Mouse (Mus musculus): Measurements from ENCODE around the gene Trim44. TPM values are rescaled to one million over a fixed set of nuclear protein-coding genes. Genes with fewer than 3 reads are reported as not detected.

Trim44 gene
- total RNA-seq, 2 experiments from 2014 or later, result 24.7 to 28.2 TPM

DNA sequence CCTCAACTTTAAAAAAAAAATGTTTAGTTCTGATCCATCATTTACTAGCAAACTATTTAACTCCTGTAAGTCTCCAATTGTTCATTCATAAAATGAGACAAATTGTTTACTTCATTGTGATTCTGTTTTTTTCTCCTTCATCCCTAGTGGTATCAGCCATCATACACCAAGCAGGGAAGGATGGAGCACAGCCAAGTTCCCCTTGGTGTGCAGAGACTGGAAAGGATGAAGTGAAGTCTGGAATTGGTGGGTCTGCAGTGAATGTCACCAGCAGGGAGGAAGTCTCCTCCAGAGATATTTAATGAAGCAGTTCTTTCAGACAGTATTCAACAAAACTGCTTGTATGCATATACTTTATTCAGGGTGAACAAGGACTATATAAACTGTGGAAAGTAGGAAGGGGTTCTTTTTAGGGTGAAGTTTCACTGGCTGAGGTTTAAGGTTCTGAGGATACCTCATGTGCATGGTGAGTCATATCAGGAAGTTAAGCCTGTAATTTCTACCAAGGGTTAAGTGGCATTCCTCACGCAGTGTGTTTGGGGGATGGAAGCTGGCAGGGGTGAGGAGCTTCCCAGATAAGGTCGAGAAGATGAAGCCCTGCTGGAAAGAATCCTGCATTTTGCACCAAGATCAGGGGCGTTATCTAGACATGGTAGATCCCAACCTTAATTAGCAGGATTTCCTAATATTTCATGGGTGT is 34.1 kb downstream of the Trim44 start:
- intact Hi-C loops (cut with DNase I), result no loop called here
- DNase-seq (ENCODE audit: low spot score), result no peak

DNA sequence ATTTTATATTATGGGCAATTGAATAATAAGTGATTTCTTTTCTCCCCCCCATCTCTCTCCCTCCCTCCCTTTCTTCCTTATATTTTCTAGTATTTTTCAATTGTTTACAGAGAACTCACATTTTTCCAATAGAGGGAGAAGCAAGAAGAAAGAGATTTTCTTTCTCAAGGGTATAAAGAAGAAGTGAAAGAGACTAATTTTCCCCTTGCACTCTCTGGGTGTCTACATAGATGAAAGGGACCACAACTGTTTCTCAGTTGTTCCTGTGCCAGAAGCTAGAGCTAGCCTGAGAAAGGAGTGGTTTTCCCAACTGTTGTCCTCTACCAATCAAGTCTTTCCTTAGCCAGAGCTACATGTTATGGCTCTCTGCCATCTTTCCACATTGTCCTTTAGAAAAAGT is 34.9 kb downstream of the Trim44 start:
- no peak for DNase-seq (ENCODE audit: low spot score)
- intact Hi-C loops (cut with DNase I), result no loop called here

DNA sequence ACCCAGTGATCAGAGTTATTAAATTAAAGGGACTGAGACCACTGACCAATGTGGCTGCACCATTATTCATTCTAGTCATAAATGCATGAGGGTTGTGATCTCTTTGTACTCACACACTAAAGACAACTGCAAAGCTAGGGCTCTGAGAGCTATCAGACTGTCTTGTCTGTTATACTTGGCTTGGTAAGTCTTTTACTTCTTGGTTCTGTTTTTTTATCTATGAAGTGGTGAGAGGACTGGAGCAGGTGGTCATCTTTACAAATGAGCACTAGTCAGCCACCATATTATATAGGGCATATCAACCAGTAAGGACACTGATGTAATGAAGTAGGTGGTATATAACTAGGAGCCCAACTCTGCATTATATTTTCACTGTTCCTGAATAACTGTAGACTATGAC is 36.3 kb downstream of the Trim44 start:
- no peak for DNase-seq (ENCODE audit: low spot score)
- intact Hi-C loops (cut with DNase I), result no loop called here

DNA sequence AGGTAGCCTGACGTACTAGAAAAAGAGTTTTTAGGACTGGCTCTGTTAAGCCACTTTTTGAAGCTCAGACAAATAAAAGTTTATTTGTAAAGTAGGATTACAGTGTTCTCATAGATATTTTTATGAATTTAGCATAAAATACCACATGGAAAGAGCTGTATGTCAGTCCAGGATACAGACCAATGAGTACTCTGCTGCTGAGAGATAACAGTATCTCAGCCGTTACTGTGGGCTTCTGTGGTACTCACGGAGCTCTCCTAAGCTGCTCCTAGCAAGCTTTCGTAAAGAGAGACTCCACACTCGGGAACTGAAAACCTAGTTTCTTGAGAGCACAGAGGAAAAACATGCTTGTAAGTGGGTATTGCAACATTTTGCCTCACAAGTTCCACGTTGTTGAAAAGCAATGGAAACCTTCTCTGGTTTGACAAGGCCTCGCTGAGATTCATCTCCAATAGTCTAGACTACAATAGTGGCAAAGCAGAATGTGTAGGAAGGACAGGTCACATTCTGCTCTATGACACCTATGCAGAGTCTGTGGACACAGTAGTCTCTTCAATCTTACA is 41.6 kb downstream of the Trim44 start:
- no peak for DNase-seq (ENCODE audit: low spot score)
- intact Hi-C loops (cut with DNase I), result loop anchor here (1.0 kb wide), 1 partner anchor 16 kb away; no protein-coding TSS in a partner anchor

DNA sequence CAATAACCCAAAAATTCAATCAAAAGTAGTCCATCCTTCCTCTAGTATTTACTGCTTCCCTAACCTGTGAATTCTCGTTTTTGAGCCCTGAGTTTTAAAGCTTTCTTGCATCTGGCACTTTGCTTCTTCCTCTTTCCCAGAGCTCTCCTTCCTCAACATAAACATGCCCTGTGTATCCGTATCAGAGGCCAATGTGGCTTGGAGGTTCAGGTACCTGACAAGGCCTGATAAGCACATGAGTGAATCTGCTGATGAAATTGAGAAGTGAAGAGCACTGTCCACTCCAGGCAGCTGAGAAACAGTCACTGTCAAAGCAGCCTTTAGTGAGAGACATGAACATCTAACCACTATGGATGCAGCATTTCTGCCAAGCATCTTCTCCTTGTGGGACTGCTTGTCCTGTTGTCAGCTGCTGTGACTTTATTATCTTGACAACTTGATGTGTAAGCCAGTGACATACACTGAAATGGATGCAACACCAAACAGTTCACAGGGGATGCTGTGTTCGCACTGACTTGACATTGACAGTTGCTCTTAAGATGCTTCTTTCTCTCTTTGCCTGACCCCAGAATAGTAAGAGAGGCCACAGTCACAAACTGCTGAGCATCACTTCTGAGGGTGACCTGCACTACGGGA is 42.9 kb downstream of the Trim44 start:
- DNase-seq (ENCODE audit: low spot score), result no peak
- intact Hi-C loops (cut with DNase I), result no loop called here

DNA sequence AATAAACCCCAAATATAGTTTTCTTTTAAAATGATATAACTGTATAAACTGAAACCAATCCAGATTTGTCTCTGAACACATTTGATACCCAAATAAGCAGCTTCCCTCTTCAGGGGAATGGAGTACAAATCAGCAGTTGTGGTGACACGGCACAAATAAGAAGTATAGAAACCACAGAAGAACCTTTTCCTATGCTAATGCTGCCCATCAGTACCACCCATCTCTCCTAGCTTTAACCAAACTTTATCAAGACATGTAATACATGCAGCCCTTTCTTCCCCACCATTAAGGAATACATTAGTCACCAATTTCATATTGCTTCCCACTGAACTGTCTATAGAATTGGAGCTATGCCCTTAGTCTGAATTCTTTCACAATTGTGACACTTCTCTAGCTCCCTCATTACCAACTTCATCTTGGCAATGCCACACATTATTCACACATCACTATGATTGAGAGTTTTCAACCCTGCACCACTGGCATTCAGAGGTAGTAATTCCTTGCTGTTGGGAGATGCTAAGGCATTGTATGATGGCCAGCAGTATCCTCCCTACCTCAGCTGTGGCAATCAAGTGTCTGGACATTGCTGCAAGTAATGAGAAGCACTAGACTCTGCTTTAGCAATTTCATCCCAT is 44.6 kb downstream of the Trim44 start:
- intact Hi-C loops (cut with DNase I), result no loop called here
- DNase-seq (ENCODE audit: low spot score), result no peak

DNA sequence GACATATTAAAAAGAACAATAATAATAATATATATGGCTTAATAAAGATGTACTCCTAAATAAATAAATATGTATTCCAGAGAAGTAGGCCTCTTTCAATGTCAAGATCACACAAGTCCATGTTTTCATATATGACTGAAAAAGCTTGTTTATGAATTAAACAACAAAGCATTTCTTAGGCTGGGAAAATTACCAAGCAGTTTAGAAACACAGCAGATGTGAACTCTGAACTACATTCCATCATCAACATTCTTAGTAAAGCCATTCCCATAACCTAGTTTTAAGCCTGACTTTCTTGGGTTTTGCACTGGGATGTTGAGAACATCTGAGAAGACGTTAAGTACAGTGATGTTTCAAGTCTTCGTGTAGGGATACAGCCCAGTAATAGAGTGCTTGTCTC is 45.4 kb downstream of the Trim44 start:
- intact Hi-C loops (cut with DNase I), result no loop called here
- no peak for DNase-seq (ENCODE audit: low spot score)

DNA sequence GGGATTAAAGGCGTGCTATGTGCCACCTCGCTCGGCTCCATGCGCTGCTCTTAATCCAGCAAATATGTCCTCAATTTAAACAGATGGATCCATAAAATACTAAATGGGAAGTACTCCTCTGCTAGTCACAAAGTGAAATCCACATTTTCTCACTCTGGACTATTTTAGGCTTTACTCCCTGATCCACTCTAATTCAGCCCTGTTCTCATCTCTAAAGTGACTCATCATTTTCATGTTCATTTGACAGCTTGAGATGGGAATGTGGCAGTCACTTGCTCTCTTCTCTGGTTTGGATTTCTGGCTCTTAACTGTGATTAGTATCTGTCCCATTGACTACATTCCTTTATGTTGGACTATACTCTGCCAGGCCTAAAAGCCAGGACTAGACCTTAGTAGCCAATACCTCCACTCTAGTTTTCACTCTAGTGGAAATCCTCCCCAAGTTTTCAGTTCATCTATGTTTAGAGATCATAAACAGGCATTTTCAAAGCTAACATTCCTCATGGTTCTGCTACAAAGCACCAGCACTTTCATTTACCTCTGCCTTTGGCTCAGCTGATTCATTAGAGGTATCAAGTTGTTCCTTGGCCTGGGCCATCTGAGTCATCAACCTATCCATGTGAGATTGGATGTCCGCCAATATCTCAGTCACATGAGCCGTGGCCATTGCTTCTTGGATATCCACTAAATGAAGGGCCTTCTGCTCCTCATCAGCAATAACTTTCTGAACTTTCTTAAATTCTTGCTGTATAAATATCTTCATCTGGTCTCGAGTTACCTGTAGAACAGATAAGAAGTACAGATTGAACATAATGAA is 50.5 kb downstream of the Trim44 start:
- DNase-seq (ENCODE audit: low spot score), result no peak
- intact Hi-C loops (cut with DNase I), result no loop called here

DNA sequence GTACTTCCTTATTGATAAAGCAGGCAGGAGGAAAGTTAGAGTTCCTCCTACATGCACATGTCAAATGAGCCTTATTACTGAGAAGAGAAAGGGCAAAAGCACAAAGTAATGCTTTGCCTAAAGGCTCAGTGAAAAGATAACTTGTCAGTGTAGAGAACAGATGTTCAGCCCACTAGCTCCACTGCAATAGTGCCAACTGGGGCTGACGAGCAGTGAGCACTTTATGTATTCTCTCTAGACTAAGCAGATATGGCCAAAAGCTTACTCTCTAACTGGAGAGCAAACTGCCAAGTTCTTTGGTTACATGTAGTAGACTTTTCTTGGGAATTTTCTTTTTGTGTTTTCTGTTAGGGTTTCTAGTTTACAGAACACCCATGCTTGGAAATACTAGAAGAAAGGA is 53.6 kb downstream of the Trim44 start:
- intact Hi-C loops (cut with DNase I), result no loop called here
- DNase-seq (ENCODE audit: low spot score), result no peak

DNA sequence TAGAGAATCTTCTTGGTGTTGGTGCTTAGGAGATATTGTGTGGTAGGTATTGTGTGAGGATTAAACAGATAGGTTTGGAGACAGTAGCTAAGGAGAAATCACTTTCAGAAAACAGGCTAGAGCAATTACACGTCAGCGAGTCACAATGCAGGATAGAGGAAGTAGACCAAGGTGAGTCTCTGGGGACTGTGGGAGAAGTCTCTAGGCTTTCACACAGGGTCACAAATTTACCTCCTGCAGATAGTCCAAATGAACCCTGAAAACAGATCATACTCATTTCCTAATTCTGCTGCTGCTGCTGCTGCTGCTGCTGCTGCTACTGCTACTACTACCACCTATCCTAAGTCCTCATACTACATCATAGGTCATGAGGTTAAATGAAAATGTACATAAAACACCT is 66.2 kb downstream of the Trim44 start:
- intact Hi-C loops (cut with DNase I), result no loop called here
- no peak for DNase-seq (ENCODE audit: low spot score)

DNA sequence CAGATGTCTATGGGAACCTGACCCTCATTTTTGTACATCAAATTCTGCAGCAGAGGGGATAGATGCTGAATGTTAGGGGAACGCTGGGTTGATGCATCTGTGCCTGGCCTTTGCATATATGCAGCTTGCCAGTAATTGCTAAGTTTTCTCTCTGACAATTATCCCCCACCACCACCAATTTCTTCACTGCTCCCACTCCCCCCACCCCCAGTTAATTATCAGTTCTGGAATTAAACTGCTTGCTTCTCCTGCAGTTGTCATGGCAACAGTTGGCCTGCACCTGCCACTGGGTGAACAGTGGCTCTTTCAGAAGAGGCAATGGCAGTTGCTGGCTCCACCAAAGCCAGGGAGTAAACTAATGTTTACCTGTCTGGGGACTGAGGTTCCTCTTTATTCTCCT is 70.8 kb downstream of the Trim44 start:
- DNase-seq (ENCODE audit: low spot score), result no peak

DNA sequence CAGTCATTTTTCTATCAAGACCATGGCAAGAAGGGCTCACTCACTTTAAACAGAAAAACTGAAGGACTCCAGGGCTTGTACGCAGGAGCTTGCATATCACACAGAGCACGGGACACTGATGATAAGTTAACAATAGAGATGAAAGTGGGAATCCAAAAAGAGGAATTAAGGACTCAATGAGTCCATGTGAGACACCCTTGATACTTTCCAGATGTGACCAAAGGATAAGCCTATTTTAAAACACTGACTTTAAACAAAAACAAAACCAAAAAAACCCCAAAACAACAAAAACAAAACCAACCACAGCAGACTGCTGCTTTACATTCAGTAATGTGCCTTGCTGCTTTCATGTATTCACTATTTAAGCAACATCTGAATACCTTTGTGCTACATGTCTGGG is 75.7 kb downstream of the Trim44 start:
- intact Hi-C loops (cut with DNase I), result no loop called here
- DNase-seq (ENCODE audit: low spot score), result no peak

More for the DNA sequence above, 70.8 kb downstream of the Trim44 start:
- intact Hi-C loops (cut with DNase I), result no loop called here

DNA sequence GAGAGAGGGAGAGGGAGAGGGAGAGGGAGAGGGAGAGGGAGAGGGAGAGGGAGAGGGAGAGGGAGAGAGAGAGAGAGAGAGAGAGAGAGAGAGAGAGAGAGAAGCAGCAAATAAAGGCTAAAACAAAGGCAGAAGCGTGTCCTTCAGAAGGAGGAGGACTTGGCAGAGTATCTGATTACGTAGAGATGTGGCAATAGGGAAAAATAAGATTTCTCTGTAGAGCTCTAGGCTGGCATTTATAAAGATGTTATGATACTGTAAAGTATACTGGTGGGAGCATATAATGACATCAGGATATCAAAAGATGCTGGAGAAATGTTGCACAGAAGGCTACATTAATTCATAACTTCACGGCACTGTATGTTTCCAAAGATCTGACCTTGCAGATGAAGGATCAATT is 76.5 kb downstream of the Trim44 start:
- DNase-seq (ENCODE audit: low spot score), result no peak
- intact Hi-C loops (cut with DNase I), result no loop called here

DNA sequence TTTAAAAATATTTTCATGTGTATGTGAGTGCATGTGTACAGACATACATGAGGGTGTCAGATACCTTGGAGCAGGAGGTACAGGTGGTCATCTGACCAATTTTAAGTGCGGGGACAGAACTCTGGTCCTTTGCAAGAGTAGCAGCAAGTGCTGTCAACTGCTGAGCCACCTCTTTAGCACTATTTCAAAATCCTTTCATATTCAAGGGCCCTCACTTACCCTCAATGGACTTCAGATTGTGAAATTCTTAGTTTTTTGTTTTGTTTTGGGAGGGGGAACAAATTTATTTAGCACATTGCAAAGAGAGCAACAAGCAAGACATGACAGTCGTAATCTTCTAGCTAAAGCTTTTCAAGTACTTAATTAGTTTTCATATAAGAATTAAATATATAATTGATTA is 81.7 kb downstream of the Trim44 start:
- intact Hi-C loops (cut with DNase I), result loop anchor here (5.0 kb wide), 1 partner anchor 66 kb away; no protein-coding TSS in a partner anchor
- no peak for DNase-seq (ENCODE audit: low spot score)

DNA sequence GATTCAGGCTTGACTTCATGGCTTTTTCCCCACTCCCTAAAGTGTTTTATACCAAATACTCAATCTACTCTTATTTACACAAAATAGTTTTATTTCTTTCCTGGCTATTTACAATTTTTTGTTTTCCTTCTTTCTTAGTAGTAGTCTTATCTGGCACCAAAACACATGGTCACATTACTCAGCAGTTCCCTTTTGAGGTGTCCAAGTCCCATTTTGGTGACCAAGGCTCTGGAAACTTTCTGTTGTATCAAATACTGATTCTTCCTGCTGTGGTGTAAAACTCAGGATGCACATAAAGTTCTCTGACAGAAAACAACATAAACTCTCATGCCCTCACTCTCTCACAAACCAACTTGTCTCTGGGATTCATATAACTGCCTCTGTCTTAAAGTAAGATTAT is 83.3 kb downstream of the Trim44 start:
- DNase-seq (ENCODE audit: low spot score), result no peak
- intact Hi-C loops (cut with DNase I), result loop anchor here (5.0 kb wide), 1 partner anchor 83 kb away; the partner anchor contains the start of gene Trim44

DNA sequence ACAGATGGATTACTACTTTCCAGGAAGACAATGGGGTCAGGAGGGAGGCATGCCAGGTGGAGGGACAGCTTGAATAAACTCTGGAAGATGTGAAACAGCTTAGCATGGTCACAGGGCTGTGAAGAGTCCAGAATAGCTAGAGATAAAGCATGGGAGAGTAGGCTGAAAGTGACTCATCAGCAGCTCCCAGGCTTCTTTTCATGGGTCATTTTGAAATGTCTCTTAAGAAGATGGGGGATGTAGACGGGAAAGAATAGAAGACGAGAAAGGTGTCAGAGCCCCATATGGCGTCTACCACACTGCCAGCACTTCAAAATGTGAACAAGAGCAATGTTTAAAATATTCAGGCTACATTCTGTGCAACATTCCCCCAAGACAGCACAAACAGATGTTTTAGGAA is 91.1 kb downstream of the Trim44 start:
- DNase-seq (ENCODE audit: low spot score), result no peak
- intact Hi-C loops (cut with DNase I), result no loop called here

DNA sequence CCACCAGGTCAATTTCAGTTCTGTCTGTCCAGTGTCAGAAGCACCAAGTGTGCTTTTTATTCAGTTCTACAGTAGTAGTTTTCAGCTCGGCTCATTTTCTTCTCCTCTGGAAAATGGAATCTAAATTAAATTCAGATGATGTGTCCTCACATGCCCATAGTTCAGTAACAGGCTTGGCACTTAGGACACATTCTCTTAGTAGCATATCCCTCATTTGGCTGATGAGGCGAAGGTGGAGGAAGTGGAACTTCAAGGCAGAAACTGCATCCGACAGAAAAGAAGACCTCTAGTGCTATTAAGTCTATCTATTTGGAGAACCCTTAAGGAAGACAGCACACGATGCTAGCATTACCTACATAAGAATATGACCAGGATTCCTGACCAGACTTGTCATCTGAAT is 92.5 kb downstream of the Trim44 start:
- intact Hi-C loops (cut with DNase I), result no loop called here

DNA sequence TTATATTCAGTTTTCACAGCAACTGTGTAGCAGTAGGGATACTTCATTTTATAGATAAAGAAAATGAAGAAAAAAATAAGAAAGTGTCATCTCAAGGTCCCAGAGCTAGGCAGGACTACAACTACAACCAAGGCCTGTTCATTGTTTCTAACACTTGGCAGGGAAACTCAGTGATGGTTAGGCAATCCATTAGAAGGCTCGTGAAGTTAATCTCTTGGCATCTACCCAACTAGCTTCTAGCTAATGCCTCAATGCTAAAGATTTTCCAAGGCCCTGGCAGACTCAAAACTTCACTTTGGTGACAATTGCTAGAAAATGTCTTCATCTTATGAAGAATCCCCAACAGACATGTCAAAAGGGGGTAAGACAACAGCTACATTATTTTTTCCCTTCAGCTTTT is 93.0 kb downstream of the Trim44 start:
- intact Hi-C loops (cut with DNase I), result no loop called here
- DNase-seq (ENCODE audit: low spot score), result no peak

More for the DNA sequence above, 92.5 kb downstream of the Trim44 start:
- no peak for DNase-seq (ENCODE audit: low spot score)

DNA sequence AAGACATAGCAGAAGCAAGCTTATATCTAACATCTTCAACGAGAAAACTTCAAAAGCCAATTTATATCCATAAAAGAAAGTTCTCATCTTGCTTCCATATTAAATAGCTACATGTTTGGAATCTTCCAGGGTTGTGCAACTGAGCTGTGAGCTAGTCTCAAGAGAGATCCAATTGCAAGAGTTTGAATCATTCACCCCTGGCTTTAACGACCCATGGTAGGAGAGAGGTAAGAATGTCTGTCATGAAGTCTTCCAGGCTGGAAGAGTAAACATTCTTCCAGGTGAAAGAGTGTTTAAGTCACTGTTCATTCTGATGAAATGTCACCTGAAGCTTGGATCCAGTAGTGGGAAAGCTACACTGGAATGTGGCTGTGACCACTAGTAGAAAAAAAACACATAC is 93.6 kb downstream of the Trim44 start:
- intact Hi-C loops (cut with DNase I), result no loop called here
- no peak for DNase-seq (ENCODE audit: low spot score)

DNA sequence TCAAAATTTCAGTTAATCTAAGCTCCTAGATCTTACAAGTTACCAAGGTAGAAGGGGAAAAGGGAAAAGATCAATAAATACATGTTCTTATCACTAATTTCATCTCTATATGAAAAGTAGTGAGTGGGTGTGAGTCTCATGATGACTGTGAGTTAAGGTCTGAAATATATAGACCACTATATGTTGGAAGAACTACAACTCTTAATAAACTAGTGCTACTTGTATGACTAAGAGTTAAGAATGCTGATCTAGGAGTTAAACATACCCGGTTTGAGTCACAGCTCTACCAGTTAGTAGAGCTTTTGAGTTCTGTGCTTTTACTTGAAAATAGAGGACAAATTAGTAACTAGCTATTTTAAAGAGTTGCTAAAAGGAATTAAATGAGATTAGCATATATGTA is 94.7 kb downstream of the Trim44 start:
- intact Hi-C loops (cut with DNase I), result no loop called here
- no peak for DNase-seq (ENCODE audit: low spot score)
